Mouse (Mus musculus) lung, embryonic 15.5 days (tissue): ENCODE measurements around the gene 2010109A12Rik. TPM values are rescaled to one million over a fixed set of nuclear protein-coding genes. Genes with fewer than 3 reads are reported as not detected.

Source experiments
- ATAC-seq: fragments of 200-750 bp; cut with Nextera tagmentation; 2 replicates; pipeline ENCODE4 v1.8.0; 2017; ENCODE audit warnings: moderate number of reproducible peaks, borderline replicate concordance; ENCODE audit not compliant: low FRiP score, low TSS enrichment; ENCODE audit errors: extremely low read depth
- H3K27ac ChIP-seq: fragments of 300-500 bp; sonication (generic); 2 replicates; pipeline ENCODE4 v1.5.1; 2015; ENCODE audit warnings: moderate library complexity, mild to moderate bottlenecking, inconsistent platforms
- H3K27me3 ChIP-seq: fragments of 300-500 bp; sonication (generic); 2 replicates; pipeline ENCODE4 v1.6.1; 2015; ENCODE audit warnings: inconsistent platforms
- H3K36me3 ChIP-seq: fragments of 300-500 bp; sonication (generic); 2 replicates; pipeline ENCODE4 v1.6.1; 2015; ENCODE audit warnings: inconsistent platforms
- H3K4me1 ChIP-seq: fragments of 300-500 bp; sonication (generic); 2 replicates; pipeline ENCODE4 v1.6.1; 2015; ENCODE audit warnings: inconsistent platforms
- H3K4me2 ChIP-seq: fragments of 300-500 bp; sonication (generic); 2 replicates; pipeline ENCODE4 v1.6.1; 2015; ENCODE audit warnings: inconsistent platforms, mild to moderate bottlenecking, moderate library complexity
- H3K4me3 ChIP-seq: fragments of 300-500 bp; sonication (generic); 2 replicates; pipeline ENCODE4 v1.5.1; 2015; ENCODE audit warnings: mild to moderate bottlenecking, inconsistent platforms
- H3K9ac ChIP-seq: fragments of 300-500 bp; sonication (generic); 2 replicates; pipeline ENCODE4 v1.6.1; 2015; ENCODE audit warnings: inconsistent platforms
- H3K9me3 ChIP-seq: fragments of 300-500 bp; sonication (generic); 2 replicates; pipeline ENCODE4 v1.6.1; 2016; ENCODE audit warnings: inconsistent platforms
- WGBS: fragments of 180-500 bp; shearing (Covaris S2); methylation state at CpG from one replicate; pipeline ENCODE4 v1.1.7; 2015; 5-methylcytosine and 5-hydroxymethylcytosine counted together
- polyA plus RNA-seq: library from polyadenylated mRNA; unstranded; fragments of >200 nt; fragmentation: Nextera tagmentation; extraction: Ambion mirVana; gene quantifications from 2 replicates; pipeline ENCODE4 v1.2.1, GENCODE M21; 2015

The 2010109A12Rik gene
- 1.1 and 1.8 TPM in 2 replicates for polyA plus RNA-seq

GRCm38 (mm10) chr5:93206109-93207005, at the start of gene 2010109A12Rik, which contains the start of gene Ccni:
Gene 2010109A12Rik (plus strand): TSS chr5:93206518.
Gene Ccni (minus strand): TSS chr5:93206495.
- H3K36me3 ChIP-seq: peaks cover 6% of the 10 kb centered on the region; the same call in 1 of the 2 replicates
- H3K4me1 ChIP-seq: peaks cover 10% of the 10 kb centered on the region; the same call in 1 of the 2 replicates
- H3K4me3 ChIP-seq: peak within 1 kb of the TSS; percentile 97
- peak; percentile 97 for ATAC-seq
- peak within 1 kb of the TSS; percentile 67 for H3K4me2 ChIP-seq
- H3K9ac ChIP-seq: peak within 1 kb of the TSS; percentile 98
- under 1% methylated on average over 79 of the region's 79 CpGs for WGBS
- no peaks in the 10 kb centered on the region for H3K27me3 ChIP-seq
- peak within 1 kb of the TSS; percentile 95 for H3K27ac ChIP-seq
- no peaks in the 10 kb centered on the region for H3K9me3 ChIP-seq

- Histone ChIP-seq H3K4me2 (no peak overlapping the region), H3K36me3 (peaks cover 69% of the 10 kb centered on the region), H3K27me3 (no peaks in the 10 kb centered on the region), H3K4me1 (no peaks in the 10 kb centered on the region), H3K9ac (no peak overlapping the region), H3K27ac (no peak overlapping the region), H3K9me3 (no peaks in the 10 kb centered on the region), H3K4me3 (no peak overlapping the region)
- no peak for ATAC-seq
- 85% methylated on average over 3 of the region's 3 CpGs for WGBS
Measured at GRCm38 (mm10) chr5:93163541-93163940, 42.8 kb upstream of the 2010109A12Rik start.

- H3K9ac ChIP-seq: no peak overlapping the region
- no peaks in the 10 kb centered on the region for H3K27me3 ChIP-seq
- no peak overlapping the region for H3K4me2 ChIP-seq
- no peak overlapping the region for H3K4me3 ChIP-seq
- no peaks in the 10 kb centered on the region for H3K4me1 ChIP-seq
- WGBS: 95% methylated on average over 11 of the region's 11 CpGs
- no peaks in the 10 kb centered on the region for H3K9me3 ChIP-seq
- ATAC-seq: no peak
- peaks cover 73% of the 10 kb centered on the region for H3K36me3 ChIP-seq
- H3K27ac ChIP-seq: no peak overlapping the region
Measured at GRCm38 (mm10) chr5:93167919-93168516, 38.3 kb upstream of the 2010109A12Rik start.

- Histone ChIP-seq H3K4me3 (no peak overlapping the region), H3K4me1 (no peaks in the 10 kb centered on the region), H3K36me3 (peaks cover 77% of the 10 kb centered on the region), H3K9me3 (no peaks in the 10 kb centered on the region), H3K9ac (no peak overlapping the region), H3K27me3 (no peaks in the 10 kb centered on the region), H3K27ac (no peak overlapping the region), H3K4me2 (no peak overlapping the region)
- no peak for ATAC-seq
- WGBS: 89% methylated on average over 6 of the region's 6 CpGs
Measured at GRCm38 (mm10) chr5:93168654-93169053, 37.7 kb upstream of the 2010109A12Rik start.

- Histone ChIP-seq H3K9ac (no peak overlapping the region), H3K36me3 (peaks cover 69% of the 10 kb centered on the region), H3K9me3 (no peaks in the 10 kb centered on the region), H3K27me3 (no peaks in the 10 kb centered on the region), H3K4me1 (no peaks in the 10 kb centered on the region), H3K4me2 (no peak overlapping the region), H3K27ac (no peak overlapping the region), H3K4me3 (no peak overlapping the region)
- WGBS: 93% methylated on average over 15 of the region's 15 CpGs
- ATAC-seq: no peak
Measured at GRCm38 (mm10) chr5:93171420-93171819, 34.9 kb upstream of the 2010109A12Rik start.

- no peaks in the 10 kb centered on the region for H3K27me3 ChIP-seq
- H3K9ac ChIP-seq: no peak overlapping the region
- no peak overlapping the region for H3K27ac ChIP-seq
- H3K36me3 ChIP-seq: peaks cover 64% of the 10 kb centered on the region
- no peaks in the 10 kb centered on the region for H3K4me1 ChIP-seq
- no peak for ATAC-seq
- H3K4me2 ChIP-seq: no peak overlapping the region
- H3K4me3 ChIP-seq: no peak overlapping the region
- 79% methylated on average over 6 of the region's 6 CpGs for WGBS
- no peaks in the 10 kb centered on the region for H3K9me3 ChIP-seq
Measured at GRCm38 (mm10) chr5:93172536-93172935, 33.8 kb upstream of the 2010109A12Rik start.

GRCm38 (mm10) chr5:93174675-93175074, 31.6 kb upstream of the 2010109A12Rik start:
- ATAC-seq: no peak
- Histone ChIP-seq H3K9me3 (no peaks in the 10 kb centered on the region), H3K4me2 (no peak overlapping the region), H3K36me3 (peaks cover 60% of the 10 kb centered on the region), H3K4me3 (no peak overlapping the region), H3K9ac (no peak overlapping the region), H3K27ac (no peak overlapping the region), H3K4me1 (no peaks in the 10 kb centered on the region), H3K27me3 (no peaks in the 10 kb centered on the region)
- 83% methylated on average over 6 of the region's 6 CpGs for WGBS

GRCm38 (mm10) chr5:93178616-93179015, 27.7 kb upstream of the 2010109A12Rik start:
- no peaks in the 10 kb centered on the region for H3K9me3 ChIP-seq
- peaks cover 60% of the 10 kb centered on the region; the same call in 1 of the 2 replicates for H3K36me3 ChIP-seq
- no peaks in the 10 kb centered on the region for H3K27me3 ChIP-seq
- ATAC-seq: no peak
- WGBS: 59% methylated on average over 6 of the region's 6 CpGs
- no peak overlapping the region for H3K9ac ChIP-seq
- no peak overlapping the region for H3K4me2 ChIP-seq
- no peaks in the 10 kb centered on the region for H3K4me1 ChIP-seq
- H3K4me3 ChIP-seq: no peak overlapping the region
- H3K27ac ChIP-seq: no peak overlapping the region

- Histone ChIP-seq H3K9ac (no peak overlapping the region), H3K27ac (no peak overlapping the region), H3K4me2 (no peak overlapping the region), H3K27me3 (no peaks in the 10 kb centered on the region), H3K36me3 (peaks cover 61% of the 10 kb centered on the region), H3K4me3 (no peak overlapping the region), H3K9me3 (no peaks in the 10 kb centered on the region), H3K4me1 (no peaks in the 10 kb centered on the region)
- ATAC-seq: peak; percentile 31; the same call in 1 of the 2 replicates
- 45% methylated on average over 2 of the region's 2 CpGs for WGBS
Measured at GRCm38 (mm10) chr5:93180252-93180651, 26.1 kb upstream of the 2010109A12Rik start.

GRCm38 (mm10) chr5:93183311-93183710, 23.0 kb upstream of the 2010109A12Rik start:
- 78% methylated on average over 6 of the region's 6 CpGs for WGBS
- no peaks in the 10 kb centered on the region for H3K27me3 ChIP-seq
- ATAC-seq: no peak
- no peak overlapping the region for H3K4me3 ChIP-seq
- H3K27ac ChIP-seq: no peak overlapping the region
- H3K4me1 ChIP-seq: no peaks in the 10 kb centered on the region
- H3K4me2 ChIP-seq: no peak overlapping the region
- peaks cover 69% of the 10 kb centered on the region for H3K36me3 ChIP-seq
- H3K9me3 ChIP-seq: no peaks in the 10 kb centered on the region
- H3K9ac ChIP-seq: no peak overlapping the region

GRCm38 (mm10) chr5:93184548-93184947, 21.8 kb upstream of the 2010109A12Rik start:
- H3K36me3 ChIP-seq: peaks cover 75% of the 10 kb centered on the region

GRCm38 (mm10) chr5:93189607-93190006, 16.7 kb upstream of the 2010109A12Rik start:
- Histone ChIP-seq H3K27ac (no peak overlapping the region), H3K4me3 (no peak overlapping the region), H3K36me3 (peaks cover 55% of the 10 kb centered on the region), H3K9me3 (no peaks in the 10 kb centered on the region), H3K9ac (no peak overlapping the region), H3K4me2 (no peak overlapping the region), H3K4me1 (no peaks in the 10 kb centered on the region), H3K27me3 (no peaks in the 10 kb centered on the region)
- ATAC-seq: no peak
- 69% methylated on average over 3 of the region's 3 CpGs for WGBS

More at GRCm38 (mm10) chr5:93184548-93184947, 21.8 kb upstream of the 2010109A12Rik start:
- no peaks in the 10 kb centered on the region for H3K4me1 ChIP-seq
- no peaks in the 10 kb centered on the region for H3K27me3 ChIP-seq
- H3K9ac ChIP-seq: no peak overlapping the region
- H3K27ac ChIP-seq: no peak overlapping the region
- ATAC-seq: no peak
- H3K4me3 ChIP-seq: no peak overlapping the region
- WGBS: 83% methylated on average over 6 of the region's 6 CpGs
- no peaks in the 10 kb centered on the region for H3K9me3 ChIP-seq
- no peak overlapping the region for H3K4me2 ChIP-seq
